Comparison of ENCODE assay signal across 9 mouse cellular contexts in genomic region chr6:145746132-145746849, GRCm38 (mm10). TPM values are rescaled to one million over a fixed set of nuclear protein-coding genes. Genes with fewer than 3 reads are reported as not detected.
DNase-seq lines count a peak whose midpoint lies in the region; ATAC-seq and TF ChIP-seq lines count a peak whose summit lies in the region.
"Had no signal": no experiment of that assay in that cellular context is flagged by ENCODE, and none has a peak within 500 bp of the region (broad histone marks: within the 10 kb centered on the region; RNA-seq: fewer than 3 reads in every experiment).

TSS of gene Rassf8 (plus strand) at chr6:145746748.

- no peak for TF ChIP-seq POLR2A in bone marrow macrophage, adult 2 months (IDR thresholded peaks at IDR 0.05; ENCODE audit: borderline replicate concordance, low read depth, low read length)
- peak; percentile 75 for TF ChIP-seq POLR2A in liver, adult 2 months (IDR thresholded peaks at IDR 0.05; ENCODE audit: extremely low read depth, insufficient read depth, low read length)

- TF ChIP-seq CTCF in bone marrow macrophage, adult 2 months (IDR thresholded peaks at IDR 0.05; ENCODE audit: low read depth, low read length) = no peak
- TF ChIP-seq CTCF in liver, adult 2 months (IDR thresholded peaks at IDR 0.05; ENCODE audit: low read depth, low read length) = peak; percentile 22; the same call in 1 of the 2 replicates

- H3K4me1 ChIP-seq in bone marrow macrophage, adult 2 months (ENCODE audit: control insufficient read depth, insufficient read depth, low read length) = peaks cover 30% of the 10 kb centered on the region
- H3K4me1 ChIP-seq in embryonic facial prominence, embryonic 15.5 days = peaks cover 9% of the 10 kb centered on the region
- H3K4me1 ChIP-seq in heart, embryonic 11.5 days (ENCODE audit: control insufficient read depth, insufficient read depth, low read length) = peaks cover 20% of the 10 kb centered on the region
- H3K4me1 ChIP-seq in kidney, embryonic 15.5 days = peaks cover 24% of the 10 kb centered on the region; the same call in 1 of the 2 replicates
- H3K4me1 ChIP-seq in liver, adult 2 months (ENCODE audit: control insufficient read depth, insufficient read depth, low read length) = peaks cover 3% of the 10 kb centered on the region; the same call in 1 of the 2 replicates

- H3K4me2 ChIP-seq in embryonic facial prominence, embryonic 15.5 days (replicated peaks) = peak within 1 kb of the TSS; percentile 62
- H3K4me2 ChIP-seq in heart, embryonic 11.5 days = peak within 1 kb of the TSS; percentile 75
- peak within 1 kb of the TSS; percentile 86 for H3K4me2 ChIP-seq in kidney, embryonic 15.5 days

- peaks cover 18% of the 10 kb centered on the region; the same call in 1 of the 2 replicates for H3K79me2 ChIP-seq in liver, adult 2 months (ENCODE audit: control insufficient read depth, insufficient read depth, low read length)

- under 1% methylated on average over 64 of the region's 71 CpGs for WGBS in embryonic facial prominence, embryonic 15.5 days
- 2% methylated on average over 41 of the region's 71 CpGs for WGBS in heart, embryonic 11.5 days (ENCODE audit: insufficient replicate concordance)
- WGBS in kidney, embryonic 15.5 days = 1% methylated on average over 69 of the region's 71 CpGs
- WGBS in liver, adult 2 months = 1% methylated on average over 54 of the region's 71 CpGs

- H3K36me3 ChIP-seq in embryonic facial prominence, embryonic 15.5 days = no peaks in the 10 kb centered on the region
- peaks cover 6% of the 10 kb centered on the region for H3K36me3 ChIP-seq in heart, embryonic 11.5 days (ENCODE audit: control insufficient read depth, insufficient read depth, low read length)
- peaks cover 7% of the 10 kb centered on the region for H3K36me3 ChIP-seq in kidney, embryonic 15.5 days
- H3K36me3 ChIP-seq in liver, adult 2 months (ENCODE audit: control insufficient read depth, insufficient read depth, low read length) = no peaks in the 10 kb centered on the region; the same call in 1 of the 2 replicates
- H3K36me3 ChIP-seq: G1E had no signal

- no peaks in the 10 kb centered on the region for H3K27me3 ChIP-seq in embryonic facial prominence, embryonic 15.5 days
- no peaks in the 10 kb centered on the region for H3K27me3 ChIP-seq in heart, embryonic 11.5 days (ENCODE audit: control insufficient read depth, insufficient read depth, low read length)
- H3K27me3 ChIP-seq in kidney, embryonic 15.5 days = no peaks in the 10 kb centered on the region
- H3K27me3 ChIP-seq in liver, adult 2 months (ENCODE audit: control insufficient read depth, insufficient read depth, low read length) = no peaks in the 10 kb centered on the region

- peak within 1 kb of the TSS; percentile 92 for H3K9ac ChIP-seq in embryonic facial prominence, embryonic 15.5 days
- peak within 1 kb of the TSS; percentile 92 for H3K9ac ChIP-seq in heart, embryonic 11.5 days (ENCODE audit: low read depth, low read length)
- peak within 1 kb of the TSS; percentile 93 for H3K9ac ChIP-seq in kidney, embryonic 15.5 days
- H3K9ac ChIP-seq in liver, adult 2 months (ENCODE audit: low read depth, low read length) = peak within 1 kb of the TSS; percentile 97

- ATAC-seq in embryonic facial prominence, embryonic 15.5 days (ENCODE audit: insufficient number of reproducible peaks, low FRiP score, low TSS enrichment, low read depth) = peak; percentile 98
- ATAC-seq in heart, embryonic 11.5 days (replicated peaks; ENCODE audit: insufficient number of reproducible peaks, low FRiP score, low TSS enrichment) = peak; percentile 94
- peak; percentile 98 for ATAC-seq in kidney, embryonic 15.5 days (replicated peaks; ENCODE audit: low FRiP score)
- ATAC-seq in monocyte, adult 5-6 weeks (replicated peaks; ENCODE audit: insufficient number of reproducible peaks, low FRiP score, low TSS enrichment, poor library complexity, severe bottlenecking) = peak; percentile 71

- H3K4me3 ChIP-seq in bone marrow macrophage, adult 2 months (ENCODE audit: insufficient read depth, low read length) = peak within 1 kb of the TSS; percentile 75
- peak within 1 kb of the TSS; percentile 87 for H3K4me3 ChIP-seq in embryonic facial prominence, embryonic 15.5 days (replicated peaks)
- peak within 1 kb of the TSS; percentile 82 for H3K4me3 ChIP-seq in heart, embryonic 11.5 days (ENCODE audit: low read depth, low read length)
- peak within 1 kb of the TSS; percentile 83 for H3K4me3 ChIP-seq in kidney, embryonic 15.5 days (replicated peaks)
- H3K4me3 ChIP-seq in liver, adult 2 months (ENCODE audit: insufficient read depth, low read depth, low read length) = peak within 1 kb of the TSS; percentile 87

- peak within 1 kb of the TSS; percentile 31 for H3K27ac ChIP-seq in bone marrow macrophage, adult 2 months (ENCODE audit: insufficient read depth, low read depth, low read length)
- H3K27ac ChIP-seq in embryonic facial prominence, embryonic 15.5 days (replicated peaks) = peak within 1 kb of the TSS; percentile 92
- H3K27ac ChIP-seq in heart, embryonic 11.5 days (ENCODE audit: low read depth, low read length) = peak within 1 kb of the TSS; percentile 94
- H3K27ac ChIP-seq in kidney, embryonic 15.5 days = peak within 1 kb of the TSS; percentile 97
- H3K27ac ChIP-seq in liver, adult 2 months (replicated peaks; ENCODE audit: insufficient read depth, low read depth, low read length) = peak within 1 kb of the TSS; percentile 81

- peak; percentile 74 for DNase-seq in 3T3-L1 (ENCODE audit: low read depth, low spot score)
- peak; percentile 71 for DNase-seq in liver, adult 2 months (ENCODE audit: extremely low read depth, low read depth, low spot score)
- peak; percentile 76 to 81 for DNase-seq in spleen, postnatal 36 days (ENCODE audit: low spot score in 2 of 2)

- H3K9me3 ChIP-seq in embryonic facial prominence, embryonic 15.5 days (replicated peaks) = no peaks in the 10 kb centered on the region
- no peaks in the 10 kb centered on the region; the same call in 1 of the 2 replicates for H3K9me3 ChIP-seq in heart, embryonic 11.5 days (replicated peaks; ENCODE audit: control insufficient read depth, low read length)
- no peaks in the 10 kb centered on the region for H3K9me3 ChIP-seq in kidney, embryonic 15.5 days (replicated peaks)

RNA-seq across cellular contexts. Expression of gene Rassf8, which starts in this region (rescaled TPM):
- polyA plus RNA-seq in bone marrow macrophage, adult 2 months (2012; ENCODE audit: insufficient read depth, insufficient read length, missing spikeins) = 5.7 and 5.8 TPM in 2 replicates
- 8.7 and 9.5 TPM in 2 replicates for polyA plus RNA-seq in embryonic facial prominence, embryonic 15.5 days (2015; fragmentation: Nextera tagmentation; extraction: Ambion mirVana)
- polyA plus RNA-seq in heart, embryonic 11.5 days (2014; fragmentation: Nextera tagmentation; extraction: Ambion mirVana) = 10.0 and 12.5 TPM in 2 replicates
- 7.8 and 9.0 TPM in 2 replicates for polyA plus RNA-seq in kidney, embryonic 15.5 days (2015; fragmentation: Nextera tagmentation; extraction: Ambion mirVana)
- total RNA-seq in liver, adult 2 months (2014; rRNA removed) = 30.0 and 34.5 TPM in 2 replicates
- polyA plus RNA-seq in liver, adult 2 months (2012; rRNA removed) = 19.5 and 22.8 TPM in 2 replicates
- 2.3 to 12.3 TPM (median 8.3 TPM) in 3 replicates for total RNA-seq in monocyte, adult 5-6 weeks (2017)
- polyA plus RNA-seq: G1E had no signal

Comparison
In these comparisons a context has a peak if more than half of its experiments do, and no peak if none do; other contexts are left out.
1. Peak in every context shown above with its lines: DNase-seq, ATAC-seq, H3K4me3 ChIP-seq and H3K27ac ChIP-seq.
2. H3K27ac ChIP-seq: peak in every context shown above with its lines; median percentile 97 in kidney, embryonic 15.5 days; 94 in heart, embryonic 11.5 days; 92 in embryonic facial prominence, embryonic 15.5 days; 81 in liver, adult 2 months; 31 in bone marrow macrophage, adult 2 months.